Mouse (Mus musculus) embryonic facial prominence, embryonic 13.5 days (tissue): ENCODE results near the gene Eif5. TPM values are rescaled to one million over a fixed set of nuclear protein-coding genes. Genes with fewer than 3 reads are reported as not detected.

Source experiments
- ATAC-seq: fragments of 200-750 bp; cut with Nextera tagmentation; 2 replicates; pipeline ENCODE4 v1.8.0; 2017; ENCODE audit warnings: low read depth; ENCODE audit not compliant: insufficient number of reproducible peaks, insufficient read depth, low FRiP score, low TSS enrichment
- H3K27ac ChIP-seq: fragments of 300-500 bp; sonication (generic); 2 replicates; pipeline ENCODE4 v1.5.1; 2015; ENCODE audit warnings: moderate library complexity, mild to moderate bottlenecking, inconsistent platforms
- H3K27me3 ChIP-seq: fragments of 300-500 bp; sonication (generic); 2 replicates; pipeline ENCODE4 v1.6.1; 2015; ENCODE audit warnings: mild to moderate bottlenecking, inconsistent platforms
- H3K36me3 ChIP-seq: fragments of 300-500 bp; sonication (generic); 2 replicates; pipeline ENCODE4 v1.6.1; 2015; ENCODE audit warnings: mild to moderate bottlenecking, inconsistent platforms
- H3K4me1 ChIP-seq: fragments of 300-500 bp; sonication (generic); 2 replicates; pipeline ENCODE4 v1.6.1; 2015; ENCODE audit warnings: inconsistent platforms
- H3K4me2 ChIP-seq: fragments of 300-500 bp; sonication (generic); 2 replicates; pipeline ENCODE4 v1.6.1; 2015; ENCODE audit warnings: moderate library complexity, mild to moderate bottlenecking, inconsistent platforms
- H3K4me3 ChIP-seq: fragments of 300-500 bp; sonication (generic); 2 replicates; pipeline ENCODE4 v1.5.1; 2015; ENCODE audit warnings: mild to moderate bottlenecking, inconsistent platforms
- H3K9ac ChIP-seq: fragments of 300-500 bp; sonication (generic); 2 replicates; pipeline ENCODE4 v1.6.1; 2015; ENCODE audit warnings: mild to moderate bottlenecking, inconsistent platforms
- H3K9me3 ChIP-seq: fragments of 300-500 bp; sonication (generic); 2 replicates; pipeline ENCODE4 v1.6.1; 2016; ENCODE audit warnings: inconsistent platforms
- WGBS: fragments of 180-500 bp; shearing (Covaris S2); methylation state at CpG from one replicate; pipeline ENCODE4 v1.1.7; 2015; ENCODE audit warnings: mixed read lengths; 5-methylcytosine and 5-hydroxymethylcytosine counted together
- polyA plus RNA-seq: library from polyadenylated mRNA; unstranded; fragments of >200 nt; fragmentation: Nextera tagmentation; extraction: Ambion mirVana; gene quantifications from 2 replicates; pipeline ENCODE4 v1.2.1, GENCODE M21; 2015

The Eif5 gene
- polyA plus RNA-seq, 1 experiment from 2014 or later = 586 TPM

DNA sequence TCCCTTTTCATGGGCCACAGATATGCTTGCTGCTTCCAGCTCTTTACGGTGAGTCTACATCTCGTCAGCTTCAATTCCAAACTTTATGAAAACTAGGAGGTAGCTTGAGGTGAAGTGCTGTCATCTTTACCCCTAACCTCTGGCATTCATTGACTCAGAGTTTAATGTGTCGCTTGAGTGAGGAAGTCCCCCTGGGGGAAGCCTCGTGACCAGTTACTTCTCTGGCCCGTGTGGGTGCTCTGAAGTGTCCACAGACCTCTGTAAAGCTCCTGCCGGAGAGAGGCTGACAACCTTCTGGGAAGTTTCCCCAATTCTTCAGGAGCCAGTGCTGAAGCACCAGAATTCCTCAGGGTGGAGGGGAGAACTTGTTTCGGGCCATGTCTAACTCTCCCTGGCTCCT is 34.6 kb downstream of the Eif5 start:
- Histone ChIP-seq H3K9ac (0 out of 2 replicates have a peak overlapping the region, but pooled peaks have one; percentile 99), H3K36me3 (no peaks in the 10 kb centered on the region), H3K4me2 (no peak overlapping the region), H3K27ac (no peak overlapping the region), H3K4me3 (no peak overlapping the region), H3K9me3 (no peaks in the 10 kb centered on the region), H3K4me1 (peaks cover 23% of the 10 kb centered on the region), H3K27me3 (no peaks in the 10 kb centered on the region)
- ATAC-seq = no peak
- WGBS = 76% methylated on average over 7 of the region's 7 CpGs

DNA sequence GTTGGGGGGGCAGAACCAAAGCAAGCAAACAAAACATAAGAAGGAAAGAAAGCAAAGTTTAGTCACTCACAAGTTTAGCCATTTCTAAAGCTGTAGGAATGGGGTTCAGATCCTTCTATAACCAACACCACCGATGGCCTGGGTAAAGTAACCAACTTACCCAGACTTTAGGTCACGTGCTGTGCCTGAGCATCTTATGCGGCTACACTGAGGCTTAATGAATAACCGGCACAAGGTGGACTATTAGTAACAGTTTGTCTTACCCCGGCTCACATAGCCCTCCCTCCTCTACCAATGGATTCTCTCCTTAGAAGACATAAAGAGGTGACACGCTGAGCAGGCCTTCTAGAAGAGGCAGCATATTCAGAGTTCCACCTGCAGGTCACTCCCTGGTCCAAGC is 35.5 kb downstream of the Eif5 start:
- Histone ChIP-seq H3K4me1 (peaks cover 23% of the 10 kb centered on the region), H3K4me2 (peak overlapping the region; percentile 86), H3K27me3 (no peaks in the 10 kb centered on the region), H3K9me3 (no peaks in the 10 kb centered on the region), H3K27ac (no peak overlapping the region), H3K9ac (peak overlapping the region; percentile 99), H3K4me3 (peak overlapping the region; percentile 100), H3K36me3 (no peaks in the 10 kb centered on the region)
- 39% methylated on average over 6 of the region's 6 CpGs for WGBS
- ATAC-seq = no peak

DNA sequence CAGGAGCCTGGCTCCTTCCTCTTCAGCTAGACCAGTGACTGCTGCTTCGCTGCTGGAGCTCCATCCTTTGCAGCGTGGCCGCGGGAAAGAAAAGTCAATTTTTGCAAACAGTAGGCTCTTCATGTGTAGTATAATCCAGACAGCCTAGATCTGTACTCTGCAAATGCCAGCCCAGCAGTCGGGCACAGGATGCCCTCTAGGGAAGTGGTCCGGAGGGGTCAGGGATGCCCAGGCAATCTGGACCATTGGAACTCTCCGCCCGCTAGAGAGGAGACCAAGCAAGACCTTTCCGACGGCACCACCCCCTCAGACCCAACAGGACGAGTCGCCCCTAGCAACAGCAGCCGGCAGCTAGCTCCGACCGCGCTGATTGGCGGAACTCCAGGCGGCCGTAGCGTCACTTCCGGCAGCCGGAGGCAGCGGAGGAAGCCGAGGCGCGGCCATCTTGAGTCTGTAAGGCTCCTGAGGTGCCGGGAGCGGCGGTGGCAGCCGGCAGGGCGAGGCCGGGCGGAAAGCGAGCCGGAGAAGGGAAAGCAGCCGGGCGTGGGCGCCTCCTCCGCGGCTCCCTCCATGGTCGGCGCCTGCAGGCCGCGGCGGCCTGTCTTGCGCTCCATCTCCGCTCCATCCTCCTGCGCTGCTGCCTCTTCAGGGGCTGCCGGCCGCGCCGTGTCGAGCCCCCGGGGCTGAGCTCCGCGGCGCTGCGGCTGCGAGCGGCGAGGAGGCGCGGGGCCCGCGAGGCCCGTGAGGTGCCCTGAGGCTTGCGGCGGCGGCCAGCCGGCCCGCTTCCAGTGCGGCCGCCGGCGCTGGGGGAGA is 36.5 kb downstream of the Eif5 start, which contains the start of gene Mark3:
TSS of gene Mark3 (plus strand) at position 450 of the 813 bp plus-strand sequence.
- no peaks in the 10 kb centered on the region for H3K27me3 ChIP-seq
- H3K4me2 ChIP-seq = peak within 1 kb of the TSS; percentile 86
- under 1% methylated on average over 72 of the region's 75 CpGs for WGBS
- H3K4me3 ChIP-seq = peak within 1 kb of the TSS; percentile 100
- H3K9ac ChIP-seq = peak within 1 kb of the TSS; percentile 99
- H3K27ac ChIP-seq = peak within 1 kb of the TSS; percentile 95
- ATAC-seq = peak; percentile 93
- H3K9me3 ChIP-seq = no peaks in the 10 kb centered on the region
- H3K36me3 ChIP-seq = no peaks in the 10 kb centered on the region
- H3K4me1 ChIP-seq = peaks cover 23% of the 10 kb centered on the region

DNA sequence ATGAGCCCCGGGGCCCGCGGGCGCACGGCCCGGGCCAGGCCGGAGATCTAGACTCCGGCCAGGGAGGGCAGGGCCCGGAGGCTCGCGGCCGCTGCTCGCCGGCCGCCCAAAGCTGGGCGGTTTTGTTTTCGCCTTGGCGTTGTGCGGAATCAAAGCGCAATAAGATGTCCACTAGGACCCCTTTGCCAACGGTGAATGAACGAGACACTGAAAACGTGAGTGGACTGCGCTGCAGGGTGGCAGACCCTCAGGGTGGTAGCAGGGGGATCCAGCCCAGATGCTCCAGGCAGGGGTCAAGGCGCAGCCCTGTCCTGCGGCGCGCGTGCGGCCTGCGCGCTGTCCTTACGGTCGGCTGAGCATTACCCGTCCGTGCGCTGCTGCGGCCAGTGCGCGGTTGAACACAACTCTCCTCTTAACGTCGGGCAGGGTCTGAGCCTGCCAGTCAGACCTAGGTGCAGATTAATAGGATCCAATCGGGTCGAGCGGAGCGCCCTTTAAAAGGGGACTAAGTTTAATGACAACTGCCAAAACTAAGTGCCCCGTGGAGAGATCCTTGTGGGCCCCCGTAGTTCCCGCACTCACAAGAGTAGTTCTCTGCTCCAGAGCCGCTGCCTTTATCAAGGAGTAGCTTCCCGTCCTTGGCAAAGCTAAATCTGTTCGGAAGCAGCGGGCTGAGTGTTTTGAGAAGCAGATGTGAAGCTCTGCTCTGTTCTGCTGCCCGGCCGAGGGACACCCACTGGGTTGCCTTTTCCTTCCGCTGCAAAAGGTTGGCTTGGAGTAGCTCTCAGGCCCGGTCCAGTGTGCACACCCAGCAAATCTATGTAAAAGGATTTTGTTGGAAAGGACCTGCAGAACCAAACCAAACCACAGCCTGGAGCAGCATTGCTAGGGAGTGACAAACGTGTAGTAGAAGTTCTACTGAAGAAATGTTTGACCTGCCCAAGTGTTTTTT is 37.3 kb downstream of the Eif5 start:
- ATAC-seq = no peak
- H3K4me3 ChIP-seq = peak overlapping the region; percentile 100
- under 1% methylated on average over 53 of the region's 58 CpGs for WGBS
- peak overlapping the region; percentile 95 for H3K27ac ChIP-seq
- H3K4me1 ChIP-seq = peaks cover 23% of the 10 kb centered on the region
- H3K9me3 ChIP-seq = no peaks in the 10 kb centered on the region
- H3K27me3 ChIP-seq = no peaks in the 10 kb centered on the region
- H3K36me3 ChIP-seq = no peaks in the 10 kb centered on the region; the same call in 1 of the 2 replicates
- peak overlapping the region; percentile 99 for H3K9ac ChIP-seq
- peak overlapping the region; percentile 86 for H3K4me2 ChIP-seq

DNA sequence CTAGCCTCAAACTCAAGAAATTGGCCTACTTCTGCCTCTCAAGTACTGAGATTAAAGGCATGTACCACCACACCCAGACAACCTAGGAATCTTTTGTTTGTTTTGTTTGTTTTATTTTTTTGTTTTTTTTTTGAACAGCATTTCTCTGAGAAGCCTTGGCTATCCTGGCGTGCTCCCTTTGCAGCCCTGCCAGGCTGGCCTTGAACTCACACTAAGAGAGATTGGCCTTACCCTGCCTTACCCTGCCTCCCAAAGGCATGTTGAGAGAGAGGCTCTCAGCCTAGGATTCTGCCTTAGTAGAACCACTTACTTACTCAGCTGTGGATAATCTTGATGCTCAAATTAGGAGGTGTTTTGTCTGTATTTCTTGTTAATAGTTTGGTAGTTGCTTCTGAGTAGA is 45.2 kb downstream of the Eif5 start:
- H3K4me1 ChIP-seq = peaks cover 4% of the 10 kb centered on the region; the same call in 1 of the 2 replicates
- ATAC-seq = no peak
- no peaks in the 10 kb centered on the region for H3K27me3 ChIP-seq
- H3K9ac ChIP-seq = no peak overlapping the region
- WGBS = 91% methylated on average over 1 of the region's 1 CpGs
- H3K9me3 ChIP-seq = no peaks in the 10 kb centered on the region
- no peak overlapping the region for H3K4me3 ChIP-seq
- no peak overlapping the region for H3K27ac ChIP-seq
- H3K36me3 ChIP-seq = peaks cover 5% of the 10 kb centered on the region; the same call in 1 of the 2 replicates
- no peak overlapping the region for H3K4me2 ChIP-seq

DNA sequence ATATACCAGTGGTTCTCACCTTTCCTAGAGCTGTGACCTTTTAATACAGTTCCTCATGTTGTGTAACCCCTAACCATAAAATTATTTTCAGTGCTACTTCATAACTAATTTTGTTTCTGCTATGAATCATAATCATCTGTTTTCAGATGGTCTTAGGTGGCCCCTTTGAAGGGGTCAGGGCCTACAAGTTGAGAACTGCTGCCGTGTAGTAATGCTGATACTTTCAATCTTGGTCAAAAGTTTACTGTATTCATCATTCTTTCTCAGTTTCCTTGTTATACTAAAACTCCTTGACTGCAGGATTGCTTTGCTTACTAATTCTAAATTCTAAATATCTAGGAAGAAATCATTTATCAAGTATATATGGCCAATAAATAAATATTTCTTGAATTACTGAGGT is 46.6 kb downstream of the Eif5 start:
- no peak for ATAC-seq
- Histone ChIP-seq H3K4me1 (peaks cover 4% of the 10 kb centered on the region; the same call in 1 of the 2 replicates), H3K27ac (no peak overlapping the region), H3K27me3 (no peaks in the 10 kb centered on the region), H3K36me3 (peaks cover 5% of the 10 kb centered on the region; the same call in 1 of the 2 replicates), H3K9ac (no peak overlapping the region), H3K4me2 (no peak overlapping the region), H3K4me3 (no peak overlapping the region), H3K9me3 (no peaks in the 10 kb centered on the region)
- 75% methylated on average over 1 of the region's 1 CpGs for WGBS

DNA sequence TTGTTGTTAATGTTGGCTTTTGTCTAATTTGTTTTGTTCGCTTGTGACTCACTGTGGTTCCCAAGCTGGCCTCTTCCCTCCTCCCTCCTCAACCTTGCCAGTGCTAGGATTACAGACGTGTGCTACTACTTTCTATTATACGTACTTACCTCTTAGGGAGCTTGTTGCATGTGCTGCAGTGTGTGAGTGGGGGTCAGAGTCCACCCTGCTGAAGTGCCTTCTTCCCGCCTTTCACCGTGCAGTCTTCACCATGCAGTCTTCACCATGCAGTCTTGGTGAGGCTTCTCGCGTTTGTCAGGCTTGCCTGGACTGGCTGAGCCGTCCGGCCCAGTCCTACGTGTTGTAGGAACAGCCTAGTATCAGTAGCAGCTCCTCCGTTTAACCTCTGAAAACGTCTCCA is 49.4 kb downstream of the Eif5 start:
- ATAC-seq = no peak
- WGBS = 76% methylated on average over 12 of the region's 12 CpGs

DNA sequence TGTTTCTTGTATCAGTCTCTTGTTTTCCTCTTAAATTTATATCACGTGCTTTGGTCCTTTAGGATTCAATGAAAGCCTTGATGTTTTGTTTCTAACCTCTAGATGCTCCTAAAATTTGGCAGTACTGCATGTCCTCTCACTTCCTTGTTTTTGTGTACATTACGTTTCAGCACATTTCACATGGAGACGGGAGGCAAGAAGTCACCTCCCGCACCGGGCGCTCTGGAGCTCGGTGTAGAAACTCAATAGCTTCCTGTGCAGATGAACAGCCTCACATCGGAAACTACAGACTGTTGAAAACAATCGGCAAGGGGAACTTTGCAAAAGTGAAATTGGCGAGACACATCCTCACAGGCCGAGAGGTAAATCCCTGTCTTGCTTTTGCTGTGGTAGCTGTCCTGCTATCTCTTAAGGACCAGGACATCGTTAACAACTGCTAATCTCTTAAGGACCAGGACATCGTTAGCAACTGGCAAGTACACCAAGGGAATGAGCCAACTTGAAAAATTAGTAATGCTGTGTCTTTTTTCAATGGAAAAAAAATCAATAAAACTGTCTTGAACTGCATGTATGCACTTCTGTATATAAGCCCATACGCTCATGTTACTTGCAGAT is 54.7 kb downstream of the Eif5 start:
- Histone ChIP-seq H3K9me3 (no peaks in the 10 kb centered on the region), H3K36me3 (peaks cover 45% of the 10 kb centered on the region), H3K4me1 (no peaks in the 10 kb centered on the region), H3K4me3 (no peak overlapping the region), H3K27ac (no peak overlapping the region), H3K4me2 (no peak overlapping the region), H3K9ac (no peak overlapping the region), H3K27me3 (no peaks in the 10 kb centered on the region)
- ATAC-seq = no peak
- WGBS = 87% methylated on average over 14 of the region's 14 CpGs

More for the DNA sequence above, 49.4 kb downstream of the Eif5 start:
- no peaks in the 10 kb centered on the region for H3K9me3 ChIP-seq
- no peak overlapping the region for H3K27ac ChIP-seq
- H3K36me3 ChIP-seq = peaks cover 5% of the 10 kb centered on the region; the same call in 1 of the 2 replicates
- H3K4me1 ChIP-seq = peaks cover 4% of the 10 kb centered on the region; the same call in 1 of the 2 replicates
- no peak overlapping the region for H3K4me3 ChIP-seq
- H3K9ac ChIP-seq = no peak overlapping the region
- no peaks in the 10 kb centered on the region for H3K27me3 ChIP-seq
- H3K4me2 ChIP-seq = no peak overlapping the region

DNA sequence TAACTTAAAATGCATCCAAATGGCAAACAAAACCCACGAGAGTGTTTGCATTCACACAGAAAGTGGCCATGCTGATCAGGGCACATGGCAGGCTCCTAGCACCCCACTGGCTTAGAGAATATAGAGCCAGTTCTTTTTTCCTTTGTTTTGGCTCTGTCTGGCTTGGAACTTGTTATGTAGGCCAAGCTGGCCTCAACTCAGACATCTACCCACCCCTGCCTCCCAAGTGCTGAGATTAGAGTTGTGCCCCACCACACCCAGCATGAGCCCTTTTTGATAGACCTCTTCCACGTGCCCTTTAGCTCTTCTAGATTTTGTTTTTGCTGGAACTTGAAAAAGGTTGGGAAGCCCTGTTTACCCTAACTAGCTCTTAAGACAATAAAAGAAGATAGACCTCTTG is 56.0 kb downstream of the Eif5 start:
- Histone ChIP-seq H3K4me3 (no peak overlapping the region), H3K36me3 (peaks cover 57% of the 10 kb centered on the region), H3K27me3 (no peaks in the 10 kb centered on the region), H3K9ac (no peak overlapping the region), H3K4me2 (no peak overlapping the region), H3K9me3 (no peaks in the 10 kb centered on the region), H3K4me1 (no peaks in the 10 kb centered on the region), H3K27ac (no peak overlapping the region)
- ATAC-seq = no peak
- WGBS = 84% methylated on average over 2 of the region's 2 CpGs
